Mouse (Mus musculus) gastrocnemius, postnatal 14 days (tissue): ENCODE data around the gene Kctd18. TPM values are rescaled to one million over a fixed set of nuclear protein-coding genes. Genes with fewer than 3 reads are reported as not detected.
A peak's percentile ranks its signal among the peaks of the same experiment; 100 is the strongest.

Source experiments
- DNase-seq: peaks from one replicate; pipeline ENCODE4 v3.0.0; 2021; ENCODE audit warnings: mixed read lengths
- intact Hi-C: fragments of 180-260 bp; cut with DNase I; formaldehyde crosslinking; loops from one replicate; pipeline ENCODE4 v1.15.1; 2025; ENCODE audit warnings: low total_unique reads
- total RNA-seq, 2 experiments: library from RNA; stranded (reverse); gene quantifications; 2 replicates each; pipeline ENCODE4 v1.2.3; 2021

Kctd18 gene
- total RNA-seq, 2 experiments from 2014 or later, result 3.8 to 4.5 TPM

DNA sequence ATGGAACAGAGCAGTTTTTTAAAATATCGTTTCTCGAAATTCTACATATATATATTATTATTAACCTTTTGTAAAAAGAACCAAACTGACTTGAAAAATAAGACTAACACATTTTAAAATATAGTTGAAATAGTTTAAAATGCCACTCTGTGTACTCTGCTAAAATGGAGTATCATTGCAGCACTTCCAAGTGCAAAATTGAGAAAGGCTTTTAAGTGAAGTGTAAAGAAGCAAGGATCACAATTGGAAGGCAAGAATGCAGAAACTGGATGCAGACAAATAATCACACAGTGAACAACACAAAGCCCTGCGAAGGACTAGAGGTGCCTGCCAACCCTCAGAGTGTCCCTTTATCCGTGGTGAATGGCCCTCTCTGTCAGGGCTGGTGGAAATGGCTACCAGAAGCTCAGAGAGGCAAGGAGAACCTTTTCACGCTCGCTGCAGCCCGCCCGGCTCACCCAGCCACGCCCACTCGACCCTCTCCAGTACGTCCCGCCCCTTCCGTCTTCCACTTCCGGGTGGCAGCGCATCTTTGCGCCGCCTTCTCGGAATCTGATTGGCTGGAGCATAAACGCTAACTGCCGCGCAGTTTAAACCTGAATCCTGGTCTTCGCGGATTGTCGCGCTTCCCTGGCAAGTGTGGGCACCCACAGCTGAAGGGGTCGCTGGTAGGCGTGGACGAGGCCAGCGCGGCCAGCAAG lies 23.2 kb downstream of the Kctd18 start, which contains the start of gene Sgo2a:
Sgo2a (plus strand) TSS at position 540 of the 701 bp plus-strand sequence.
- DNase-seq, result peak; percentile 95
- intact Hi-C loops, result no loop called here

DNA sequence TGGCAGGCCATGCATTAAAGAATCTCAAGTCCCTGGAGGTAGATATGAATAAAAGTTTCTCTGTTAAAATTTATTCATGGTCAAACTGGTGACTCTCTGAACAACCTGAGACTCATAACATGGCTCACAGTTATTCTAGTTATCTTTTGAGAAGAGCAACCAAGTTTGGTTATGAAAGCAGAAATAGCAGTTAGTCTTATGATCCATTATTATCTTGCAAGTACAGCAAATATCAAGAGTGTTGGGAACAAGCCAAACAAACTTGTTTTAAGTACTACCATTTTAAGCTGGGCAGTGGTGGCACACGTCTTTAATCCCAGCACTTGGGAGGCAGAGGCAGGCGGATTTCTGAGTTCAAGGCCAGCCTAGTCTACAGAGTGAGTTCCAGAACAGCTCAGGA lies 27.5 kb downstream of the Kctd18 start:
- intact Hi-C loops, result no loop called here
- DNase-seq, result no peak

DNA sequence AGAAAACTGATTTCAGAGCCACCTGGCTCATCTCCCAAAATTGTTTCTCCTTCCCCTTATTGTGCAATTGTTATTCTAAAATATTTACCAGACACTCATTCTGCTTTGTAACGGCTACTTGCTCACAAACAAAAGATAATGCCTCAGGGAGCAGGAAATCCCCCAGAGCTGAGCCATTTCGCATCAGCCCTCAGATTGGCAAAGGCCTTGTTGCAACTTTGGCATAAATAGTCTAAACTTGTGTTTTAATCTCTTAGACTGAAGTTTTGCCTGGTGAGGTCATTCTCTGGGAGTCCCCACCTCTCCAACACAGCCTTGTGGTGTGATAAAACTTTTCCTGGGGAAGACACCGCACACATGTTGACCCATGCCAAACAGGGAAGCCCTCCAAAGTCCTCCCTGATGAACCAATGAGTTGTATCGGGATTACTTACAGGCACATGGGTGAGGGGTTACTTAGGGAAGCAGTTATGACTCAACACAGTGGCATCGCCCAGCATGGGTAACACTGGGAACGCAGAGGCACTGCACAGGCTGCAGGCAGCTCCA lies 29.6 kb downstream of the Kctd18 start:
- intact Hi-C loops, result no loop called here
- peak; percentile 8 for DNase-seq

DNA sequence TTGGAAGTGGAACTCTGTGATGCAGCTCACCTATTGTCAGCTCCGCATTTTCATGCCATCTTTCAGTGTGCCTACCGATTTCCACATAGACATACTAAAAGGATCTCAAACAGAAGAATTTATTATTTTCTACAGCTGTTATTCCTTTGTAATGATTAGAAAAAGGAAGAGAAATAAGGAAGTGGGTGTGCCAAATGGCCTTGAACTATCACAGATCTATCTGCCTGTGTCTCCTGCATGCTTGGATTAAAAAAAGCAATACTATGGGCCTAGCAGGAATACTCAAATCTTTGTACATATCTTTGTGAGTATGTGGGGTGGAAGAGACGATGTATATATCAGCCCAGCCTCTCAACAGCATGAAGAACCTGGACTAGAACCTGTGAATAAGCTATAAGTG lies 41.9 kb downstream of the Kctd18 start:
- intact Hi-C loops, result no loop called here

DNA sequence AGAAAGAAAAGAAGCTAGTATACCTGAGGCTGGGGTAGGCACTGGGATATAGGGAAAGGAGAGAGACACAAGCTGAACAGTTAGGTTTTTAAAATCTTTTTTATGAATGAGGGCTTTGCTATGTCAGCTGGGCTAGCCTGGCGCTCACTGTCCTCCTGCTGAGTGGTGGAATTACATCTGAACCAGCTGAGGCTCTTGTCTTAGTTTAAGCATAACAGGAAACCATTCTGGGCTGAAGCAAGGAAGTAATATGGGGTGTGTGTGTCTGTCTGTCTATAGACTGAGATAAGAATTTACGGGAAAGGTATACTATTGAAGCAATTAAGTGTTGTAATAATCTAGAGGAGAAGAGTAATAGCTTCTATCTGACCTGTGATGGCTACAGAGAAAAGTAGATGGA lies 47.2 kb downstream of the Kctd18 start:
- intact Hi-C loops, result no loop called here

More for the DNA sequence above, 41.9 kb downstream of the Kctd18 start:
- no peak for DNase-seq

DNA sequence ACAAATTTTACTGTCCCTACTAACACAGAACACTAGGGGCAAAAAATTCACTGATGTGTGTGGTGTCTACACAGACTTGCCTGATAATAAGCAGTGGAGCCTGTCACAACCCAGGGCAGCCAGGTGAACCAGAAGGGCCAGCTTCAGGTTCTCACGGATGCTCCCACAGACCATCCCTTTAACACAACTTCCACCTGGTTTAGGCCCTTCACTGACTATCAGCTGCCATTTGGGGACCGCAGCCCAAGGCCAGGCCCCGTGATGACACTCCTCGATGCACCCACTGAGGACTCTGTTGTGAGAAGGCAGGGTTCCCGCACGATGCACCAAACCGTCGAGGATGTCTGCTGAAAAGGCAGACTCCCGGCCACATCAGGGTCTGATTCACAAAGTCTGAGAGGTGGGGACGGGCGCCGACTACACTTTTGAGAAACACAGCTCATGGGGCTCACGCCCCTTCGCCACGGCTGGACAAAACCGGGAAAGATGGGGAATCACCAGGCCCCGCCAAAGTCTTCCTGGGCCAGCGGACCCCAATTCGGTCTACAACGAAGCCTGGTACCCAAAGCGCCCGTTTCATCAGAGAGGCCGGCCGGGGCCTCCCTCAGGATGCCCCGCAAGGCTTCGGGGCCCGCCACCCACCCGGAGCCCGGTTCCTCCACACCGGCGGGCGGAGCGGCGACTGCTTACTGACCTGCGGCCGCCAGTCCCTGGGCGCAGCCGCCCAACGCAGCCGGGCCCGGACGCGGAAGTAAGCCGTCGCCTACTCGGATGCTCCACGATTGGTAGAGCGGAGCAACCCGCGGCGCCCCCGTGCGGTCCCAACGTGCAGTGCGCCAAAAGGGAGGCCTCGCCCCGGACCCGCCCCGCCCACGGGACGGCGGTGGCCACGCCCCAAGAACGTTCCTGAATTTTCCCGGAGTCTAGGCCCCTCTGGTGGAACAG lies 49.2 kb downstream of the Kctd18 start:
- peak; percentile 96 for DNase-seq
- intact Hi-C loops, result no loop called here

More for the DNA sequence above, 47.2 kb downstream of the Kctd18 start:
- no peak for DNase-seq

DNA sequence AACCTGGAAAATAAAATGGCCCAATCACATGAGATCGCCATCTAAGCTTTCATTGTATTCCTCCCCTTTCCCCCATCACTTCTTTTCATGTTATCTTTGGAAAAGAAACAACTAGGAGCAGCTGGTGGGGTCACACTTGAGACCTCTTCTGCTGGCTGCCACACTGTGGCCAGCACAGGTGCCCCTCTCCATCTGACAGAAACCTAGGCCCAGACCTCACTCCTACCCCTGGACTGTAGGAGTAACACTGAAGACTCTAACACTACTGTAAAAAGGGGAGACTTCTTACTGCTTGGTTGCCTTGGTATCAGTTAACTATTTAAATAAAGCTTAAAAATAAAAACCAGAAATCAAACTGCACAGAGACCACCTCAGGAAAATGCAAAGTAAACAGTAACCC lies 63.0 kb downstream of the Kctd18 start:
- intact Hi-C loops, result no loop called here
- no peak for DNase-seq

DNA sequence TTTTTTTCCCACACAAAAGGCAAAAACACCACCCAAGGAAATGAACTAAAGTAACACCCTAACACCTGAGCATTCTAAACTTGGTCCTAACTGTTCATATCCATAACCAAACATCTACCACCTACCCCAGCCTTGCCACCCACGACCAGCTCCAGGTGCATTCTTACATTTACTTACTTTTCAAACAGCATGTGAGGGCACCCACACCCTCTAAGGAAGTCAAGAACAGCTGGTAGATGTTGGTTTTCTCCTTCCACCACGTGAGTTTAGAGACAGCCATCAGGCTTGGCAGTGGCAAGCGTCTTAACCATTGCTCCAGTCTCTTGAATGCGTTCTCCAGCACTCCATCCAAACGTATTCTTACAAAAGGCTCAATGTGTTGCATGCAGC lies 64.4 kb downstream of the Kctd18 start:
- intact Hi-C loops, result no loop called here
- DNase-seq, result no peak

DNA sequence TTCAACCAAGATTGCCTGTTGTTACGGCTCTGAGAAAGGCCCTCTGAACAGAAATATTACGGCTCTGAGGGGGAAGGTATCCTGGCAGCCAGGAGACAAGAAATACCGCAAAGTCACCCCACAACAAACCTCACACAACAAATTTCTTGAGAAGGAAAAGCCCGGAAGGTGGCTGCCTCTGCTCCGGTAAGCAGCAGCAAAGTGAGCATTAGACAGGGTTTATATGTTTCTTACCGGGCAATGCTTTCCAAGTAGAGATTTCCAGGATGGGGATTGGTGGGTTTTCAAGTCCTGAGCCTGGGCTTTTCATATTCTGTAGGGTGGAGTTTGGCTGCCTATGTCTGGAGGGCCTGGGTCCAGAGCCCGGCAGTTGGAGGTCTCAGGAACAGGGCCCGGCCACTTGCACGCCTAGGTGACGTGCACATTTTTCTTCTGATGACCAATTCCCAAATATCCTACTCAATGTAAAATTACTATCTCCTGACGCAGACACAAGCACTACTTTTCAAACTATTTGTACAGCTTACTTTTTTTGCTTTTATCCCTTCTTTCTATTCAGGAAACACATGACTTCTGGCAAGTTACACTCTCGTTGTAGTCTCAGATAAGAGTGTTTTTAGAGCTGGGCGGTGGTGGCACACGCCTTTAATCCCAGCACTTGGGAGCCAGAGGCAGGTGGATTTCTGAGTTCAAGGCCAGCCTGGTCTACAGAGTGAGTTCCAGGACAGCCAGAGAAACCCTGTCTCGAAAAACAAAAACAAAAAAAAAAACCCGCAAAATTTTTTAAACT lies 65.0 kb downstream of the Kctd18 start:
- intact Hi-C loops, result no loop called here
- no peak for DNase-seq

DNA sequence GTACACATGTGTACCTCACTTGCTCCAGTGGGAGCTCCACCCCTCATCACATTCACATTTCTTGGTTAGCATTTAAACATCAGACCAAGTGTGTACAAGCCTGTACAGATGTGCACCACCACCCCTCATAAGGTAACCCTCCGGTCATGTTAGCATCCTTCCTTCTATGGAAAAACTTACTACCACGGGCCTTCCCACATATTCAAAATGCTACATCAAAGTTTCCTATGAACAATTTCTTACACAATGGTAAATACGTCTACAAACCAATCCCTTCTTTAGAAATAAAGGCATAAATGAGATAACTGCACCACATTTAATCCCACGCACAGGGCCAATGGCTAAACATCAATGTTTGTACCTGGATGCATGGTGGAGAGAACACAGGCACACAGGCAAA lies 66.2 kb downstream of the Kctd18 start:
- intact Hi-C loops, result no loop called here
- DNase-seq, result no peak

DNA sequence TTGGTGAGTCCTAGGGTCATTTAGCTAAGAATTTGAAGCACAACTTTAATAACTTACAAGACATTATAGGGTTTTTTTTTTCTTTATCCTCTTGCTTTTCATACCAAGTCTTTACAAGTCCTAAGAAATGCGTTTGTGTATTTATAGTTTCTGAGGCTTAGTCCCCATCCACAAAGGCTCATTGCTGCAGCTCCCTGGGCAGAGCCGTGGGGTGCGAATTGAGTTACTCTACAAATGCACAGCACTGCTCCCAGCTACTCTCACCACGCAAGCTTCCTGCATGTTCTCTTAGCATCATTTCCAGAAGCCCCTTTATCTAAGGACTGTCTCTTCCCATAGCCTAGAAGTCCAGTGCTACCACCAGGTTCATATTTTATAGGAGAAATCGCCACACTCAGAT lies 69.0 kb downstream of the Kctd18 start:
- intact Hi-C loops, result loop anchor here (5.0 kb wide), 1 partner anchor 522 kb away; no protein-coding TSS in a partner anchor
- no peak for DNase-seq

DNA sequence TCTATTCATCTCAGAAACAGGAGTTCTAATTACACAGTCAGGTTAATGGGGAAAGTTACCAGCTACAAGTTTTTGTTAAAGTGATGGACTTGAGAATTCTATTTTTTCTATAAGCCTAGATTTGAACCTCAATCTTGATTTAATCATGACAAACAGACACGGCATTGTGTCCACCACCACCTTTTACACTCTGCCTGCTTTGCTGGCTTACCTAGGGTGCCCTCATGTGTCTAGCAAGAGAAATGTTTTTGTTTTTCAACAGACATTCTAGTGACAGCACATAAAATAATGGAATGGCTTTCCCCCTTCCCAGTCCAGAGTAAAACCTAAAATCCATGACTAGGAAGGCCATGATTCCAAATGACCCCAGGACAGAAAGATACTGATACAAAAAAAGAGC lies 69.6 kb downstream of the Kctd18 start:
- no peak for DNase-seq
- intact Hi-C loops, result loop anchor here (5.0 kb wide), 1 partner anchor 522 kb away; no protein-coding TSS in a partner anchor

DNA sequence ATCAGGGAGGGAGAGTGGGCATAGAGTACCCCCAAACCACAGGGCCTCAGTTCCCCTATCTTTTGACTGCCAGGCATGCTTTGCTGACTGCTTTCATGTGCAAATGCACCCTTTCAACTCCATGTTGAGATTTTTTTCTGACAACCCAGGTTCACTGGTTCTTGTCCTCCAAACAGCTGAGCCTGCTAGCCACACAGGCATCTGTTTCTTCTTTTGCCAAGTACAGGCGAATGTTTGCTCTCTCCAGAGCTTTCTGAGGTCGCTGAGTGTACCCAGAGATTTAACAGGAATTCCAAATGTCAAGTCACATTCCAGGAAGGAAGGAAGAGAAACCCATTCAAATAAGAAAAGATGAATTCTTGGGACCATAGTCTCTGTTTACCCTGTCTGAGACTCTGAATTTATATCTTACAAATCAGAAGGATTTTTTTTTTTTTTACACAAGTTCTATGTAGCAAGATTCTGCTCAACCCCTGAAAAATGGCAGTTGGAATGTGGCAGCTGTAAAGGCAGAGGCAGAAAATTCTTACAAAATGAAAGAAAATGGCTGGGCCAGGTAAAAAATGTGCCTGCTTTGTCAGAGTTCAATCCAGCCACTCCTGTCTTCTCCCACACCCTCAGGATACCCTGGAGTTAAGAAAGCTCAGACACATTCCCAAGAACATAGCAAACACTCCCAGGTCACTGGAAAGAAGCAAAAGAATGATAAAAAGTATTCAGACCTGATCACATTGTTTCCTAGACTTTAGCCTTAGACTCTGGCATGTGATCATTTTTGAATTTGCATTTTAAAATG lies 71.0 kb downstream of the Kctd18 start:
- no peak for DNase-seq
- intact Hi-C loops, result loop anchor here (5.0 kb wide), 1 partner anchor 520 kb away; no protein-coding TSS in a partner anchor

DNA sequence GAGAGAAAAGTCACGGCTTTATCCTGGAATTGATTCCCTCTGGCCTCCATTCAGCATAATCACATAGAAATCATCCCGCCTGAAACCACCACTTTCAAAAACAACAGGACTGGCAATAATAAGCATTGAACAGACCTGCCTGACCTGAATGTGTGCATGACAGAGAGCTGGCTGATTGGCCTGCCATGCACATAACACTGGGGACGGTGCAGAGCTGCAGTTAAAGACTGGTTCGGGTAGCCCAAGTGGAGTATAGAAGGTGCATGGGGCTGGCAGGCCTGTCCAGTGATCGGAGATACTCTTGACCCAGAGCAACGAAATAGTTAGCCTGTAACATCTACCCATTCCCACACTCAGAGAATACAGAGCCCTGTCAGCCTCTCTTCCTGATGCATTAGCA lies 76.5 kb downstream of the Kctd18 start:
- DNase-seq, result no peak
- intact Hi-C loops, result no loop called here

DNA sequence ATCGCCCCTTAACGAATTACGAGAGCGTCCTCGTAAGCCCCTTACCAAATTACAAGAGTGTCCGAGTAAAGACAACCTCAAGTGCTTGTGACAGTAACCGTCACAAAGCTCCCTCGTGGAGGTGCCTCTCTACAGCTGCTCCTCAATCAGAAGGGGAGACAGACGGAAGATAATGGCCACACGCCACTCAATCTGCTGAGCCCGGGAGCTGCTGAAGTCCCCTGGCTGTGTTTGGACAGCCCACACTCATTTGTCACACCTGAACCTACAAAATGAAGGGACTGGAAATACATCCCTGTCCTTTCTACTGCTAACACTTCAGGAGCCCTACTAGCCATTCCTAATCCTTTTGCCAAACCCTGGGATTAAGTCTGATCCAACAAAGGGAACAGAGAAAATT lies 77.0 kb downstream of the Kctd18 start:
- no peak for DNase-seq
- intact Hi-C loops, result no loop called here

DNA sequence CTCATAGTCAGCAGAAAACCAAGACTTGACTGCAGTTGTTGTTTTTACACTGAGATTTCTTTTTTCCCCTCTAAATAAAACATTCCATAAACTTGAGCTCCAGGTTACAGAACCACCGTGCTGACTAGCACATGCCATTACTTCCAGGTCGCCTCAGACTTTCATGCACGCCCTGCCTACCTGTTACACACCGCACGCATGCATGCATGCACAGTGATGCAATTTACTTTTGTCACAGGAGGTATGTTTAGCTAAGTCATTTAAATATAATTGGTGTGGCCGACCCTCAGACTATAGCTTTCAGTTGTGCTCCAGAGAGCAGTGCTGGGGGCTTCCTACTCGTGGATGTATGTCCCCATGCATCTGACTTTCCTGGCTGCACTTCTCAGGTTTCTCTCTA lies 77.7 kb downstream of the Kctd18 start:
- intact Hi-C loops, result no loop called here
- no peak for DNase-seq

DNA sequence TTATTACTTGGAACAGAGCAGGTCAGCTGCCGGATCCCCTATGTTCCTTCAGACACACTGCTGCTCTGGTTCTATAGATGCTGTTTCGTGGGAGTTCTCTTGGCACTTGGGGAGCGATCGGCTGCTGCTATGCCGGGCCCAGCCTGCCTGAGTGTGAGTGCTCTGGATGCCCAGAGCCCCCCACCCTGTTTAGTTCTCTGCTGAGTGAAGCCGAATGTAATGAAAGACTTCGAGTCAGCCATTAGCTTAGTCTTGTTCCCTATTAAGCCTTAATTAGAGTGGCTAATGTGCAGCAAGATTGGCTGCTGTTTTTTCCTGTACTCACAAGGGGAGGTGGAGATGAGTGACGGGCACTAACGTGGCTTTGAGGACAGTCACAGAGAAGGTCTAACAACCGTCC lies 78.1 kb downstream of the Kctd18 start:
- no peak for DNase-seq
- intact Hi-C loops, result no loop called here

DNA sequence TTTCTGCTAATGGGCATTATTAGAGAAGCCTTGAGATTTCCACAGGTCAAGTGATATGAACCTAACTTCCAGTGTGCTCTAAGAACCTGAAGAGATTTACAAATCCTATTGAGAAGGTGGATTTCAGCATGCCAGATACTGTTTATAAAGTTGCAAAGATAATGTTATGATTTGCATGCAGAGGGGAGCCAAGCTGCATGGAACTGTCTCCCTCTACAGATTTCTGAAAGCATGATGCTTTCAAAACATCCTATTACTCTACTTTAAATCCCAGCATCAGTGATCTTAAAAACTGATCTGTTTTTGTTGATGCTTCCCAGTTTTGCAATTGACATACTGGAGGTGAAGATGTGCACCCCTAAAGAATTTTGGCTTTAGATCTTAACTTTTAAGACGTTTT lies 84.5 kb downstream of the Kctd18 start:
- no peak for DNase-seq
- intact Hi-C loops, result no loop called here

DNA sequence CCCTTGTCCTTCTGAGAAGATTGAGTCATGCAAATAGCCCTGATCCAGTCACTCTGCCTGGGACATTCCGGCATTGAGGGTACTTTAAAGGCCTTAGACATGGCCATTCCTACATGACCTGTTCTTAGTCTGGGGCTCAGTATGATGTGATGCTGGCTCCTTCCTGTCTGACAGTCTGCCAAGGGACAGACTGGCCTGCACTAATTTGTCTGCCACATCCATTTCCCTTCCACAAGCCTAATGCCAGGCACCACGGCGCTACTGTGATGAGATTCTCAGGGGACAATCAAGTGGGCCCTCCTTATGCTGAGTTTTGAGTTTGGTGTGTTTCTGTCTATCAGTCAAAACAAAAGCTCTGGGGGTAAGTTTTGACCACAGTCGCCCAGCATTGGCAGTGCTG lies 100.2 kb downstream of the Kctd18 start:
- intact Hi-C loops, result no loop called here
- DNase-seq, result no peak
